Mouse (Mus musculus): ENCODE measurements around the gene Kdm2a. TPM values are rescaled to one million over a fixed set of nuclear protein-coding genes. Genes with fewer than 3 reads are reported as not detected.

Kdm2a gene
- polyA plus RNA-seq, 1 experiment, result 20.3 TPM

- Histone ChIP-seq H3K27me3 (ENCODE audit: control insufficient read depth, insufficient read depth, insufficient read length) (no peaks in the 10 kb centered on the region), H3K79me2 (ENCODE audit: control insufficient read depth, insufficient read depth) (peaks cover 34% of the 10 kb centered on the region), H3ac (ENCODE audit: control insufficient read depth, insufficient read length) (no peak overlapping the region), H3K4me3 (no peak overlapping the region), H3K36me3 (ENCODE audit: control insufficient read depth, insufficient read depth) (peaks cover 55% of the 10 kb centered on the region), H3K4me2 (ENCODE audit: low read depth) (no peak overlapping the region)
- no peak for TF ChIP-seq SRF (IDR thresholded peaks at IDR 0.05; ENCODE audit: control insufficient read depth, insufficient read length, low read depth)
- TF ChIP-seq TCF12 (IDR thresholded peaks at IDR 0.05; ENCODE audit: insufficient read depth, poor library complexity, severe bottlenecking), result no peak
- no peak for TF ChIP-seq REST (IDR thresholded peaks at IDR 0.05; ENCODE audit: insufficient read depth, insufficient read length)
- no peak for TF ChIP-seq POLR2AphosphoS2 (IDR thresholded peaks at IDR 0.05; ENCODE audit: insufficient read length, low read depth)
- no peak for TF ChIP-seq MYOD1 (IDR thresholded peaks at IDR 0.05; ENCODE audit: control insufficient read depth in 1 of 3, insufficient read length in 2 of 3, low read depth in 2 of 3)
- no peak for TF ChIP-seq USF1 (IDR thresholded peaks at IDR 0.05; ENCODE audit: low read depth)
- no peak for TF ChIP-seq TCF3 (IDR thresholded peaks at IDR 0.05; ENCODE audit: insufficient read length, low read depth)
- no peak for TF ChIP-seq MAX (IDR thresholded peaks at IDR 0.05; ENCODE audit: low read depth)
- TF ChIP-seq E2F4 (IDR thresholded peaks at IDR 0.05; ENCODE audit: insufficient read depth), result no peak
- no peak for TF ChIP-seq CEBPB (IDR thresholded peaks at IDR 0.05; ENCODE audit: insufficient read depth, poor library complexity, severe bottlenecking)
- no peak for TF ChIP-seq MYOG (IDR thresholded peaks at IDR 0.05; ENCODE audit: control insufficient read depth in 1 of 3, insufficient read depth in 1 of 3, insufficient read length in 2 of 3, low read depth in 2 of 3)
- no peak for TF ChIP-seq POLR2A (IDR thresholded peaks at IDR 0.05; ENCODE audit: insufficient read length, low read depth)
These were observed 69.3 kb downstream of the Kdm2a start for GRCm38 (mm10) chr19:4328737-4329304.

- H3K36me3 ChIP-seq (ENCODE audit: control insufficient read depth, insufficient read depth), result peaks cover 68% of the 10 kb centered on the region
- H3K4me2 ChIP-seq (ENCODE audit: low read depth), result no peak overlapping the region
- H3K79me2 ChIP-seq (ENCODE audit: control insufficient read depth, insufficient read depth), result peaks cover 19% of the 10 kb centered on the region
- H3K4me3 ChIP-seq, result no peak overlapping the region
- H3K27me3 ChIP-seq (ENCODE audit: control insufficient read depth, insufficient read depth, insufficient read length), result no peaks in the 10 kb centered on the region
- no peak overlapping the region for H3ac ChIP-seq (ENCODE audit: control insufficient read depth, insufficient read length)
- no peak for TF ChIP-seq TCF3 (IDR thresholded peaks at IDR 0.05; ENCODE audit: insufficient read length, low read depth)
- TF ChIP-seq MYOD1 (IDR thresholded peaks at IDR 0.05; ENCODE audit: control insufficient read depth in 1 of 3, insufficient read length in 2 of 3, low read depth in 2 of 3), result no peak
- TF ChIP-seq MYOG (IDR thresholded peaks at IDR 0.05; ENCODE audit: control insufficient read depth in 1 of 3, insufficient read depth in 1 of 3, insufficient read length in 2 of 3, low read depth in 2 of 3), result no peak
- no peak for TF ChIP-seq E2F4 (IDR thresholded peaks at IDR 0.05; ENCODE audit: insufficient read depth)
- no peak for TF ChIP-seq MAX (IDR thresholded peaks at IDR 0.05; ENCODE audit: low read depth)
- no peak for TF ChIP-seq POLR2AphosphoS2 (IDR thresholded peaks at IDR 0.05; ENCODE audit: insufficient read length, low read depth)
- no peak for TF ChIP-seq TCF12 (IDR thresholded peaks at IDR 0.05; ENCODE audit: insufficient read depth, poor library complexity, severe bottlenecking)
- TF ChIP-seq POLR2A (IDR thresholded peaks at IDR 0.05; ENCODE audit: insufficient read length, low read depth), result no peak
- TF ChIP-seq CEBPB (IDR thresholded peaks at IDR 0.05; ENCODE audit: insufficient read depth, poor library complexity, severe bottlenecking), result no peak
- TF ChIP-seq REST (IDR thresholded peaks at IDR 0.05; ENCODE audit: insufficient read depth, insufficient read length), result no peak
- no peak for TF ChIP-seq USF1 (IDR thresholded peaks at IDR 0.05; ENCODE audit: low read depth)
These were observed 71.2 kb downstream of the Kdm2a start for GRCm38 (mm10) chr19:4326881-4327280.

GRCm38 (mm10) chr19:4326106-4326505 lies 72.0 kb downstream of the Kdm2a start:
- TF ChIP-seq MYOD1 (IDR thresholded peaks at IDR 0.05; ENCODE audit: control insufficient read depth in 1 of 3, insufficient read length in 2 of 3, low read depth in 2 of 3) (no peak), MYOG (IDR thresholded peaks at IDR 0.05; ENCODE audit: control insufficient read depth in 1 of 3, insufficient read depth in 1 of 3, insufficient read length in 2 of 3, low read depth in 2 of 3) (no peak), POLR2A (IDR thresholded peaks at IDR 0.05; ENCODE audit: insufficient read length, low read depth) (no peak), TCF3 (IDR thresholded peaks at IDR 0.05; ENCODE audit: insufficient read length, low read depth) (no peak), REST (IDR thresholded peaks at IDR 0.05; ENCODE audit: insufficient read depth, insufficient read length) (no peak), MAX (IDR thresholded peaks at IDR 0.05; ENCODE audit: low read depth) (no peak), SRF (IDR thresholded peaks at IDR 0.05; ENCODE audit: control insufficient read depth, insufficient read length, low read depth) (no peak), E2F4 (IDR thresholded peaks at IDR 0.05; ENCODE audit: insufficient read depth) (no peak), TCF12 (IDR thresholded peaks at IDR 0.05; ENCODE audit: insufficient read depth, poor library complexity, severe bottlenecking) (no peak), CEBPB (IDR thresholded peaks at IDR 0.05; ENCODE audit: insufficient read depth, poor library complexity, severe bottlenecking) (no peak), USF1 (IDR thresholded peaks at IDR 0.05; ENCODE audit: low read depth) (no peak), POLR2AphosphoS2 (IDR thresholded peaks at IDR 0.05; ENCODE audit: insufficient read length, low read depth) (no peak)
- no peak overlapping the region for H3ac ChIP-seq (ENCODE audit: control insufficient read depth, insufficient read length)
- H3K79me2 ChIP-seq (ENCODE audit: control insufficient read depth, insufficient read depth), result peaks cover 11% of the 10 kb centered on the region
- no peak overlapping the region for H3K4me2 ChIP-seq (ENCODE audit: low read depth)
- H3K36me3 ChIP-seq (ENCODE audit: control insufficient read depth, insufficient read depth), result peaks cover 70% of the 10 kb centered on the region
- no peak overlapping the region for H3K4me3 ChIP-seq
- H3K27me3 ChIP-seq (ENCODE audit: control insufficient read depth, insufficient read depth, insufficient read length), result no peaks in the 10 kb centered on the region

- no peak overlapping the region for H3ac ChIP-seq (ENCODE audit: control insufficient read depth, insufficient read length)
- no peaks in the 10 kb centered on the region for H3K79me2 ChIP-seq (ENCODE audit: control insufficient read depth, insufficient read depth)
- peaks cover 69% of the 10 kb centered on the region for H3K36me3 ChIP-seq (ENCODE audit: control insufficient read depth, insufficient read depth)
- no peak overlapping the region for H3K4me2 ChIP-seq (ENCODE audit: low read depth)
- H3K27me3 ChIP-seq (ENCODE audit: control insufficient read depth, insufficient read depth, insufficient read length), result no peaks in the 10 kb centered on the region
- no peak for TF ChIP-seq REST (IDR thresholded peaks at IDR 0.05; ENCODE audit: insufficient read depth, insufficient read length)
- TF ChIP-seq MYOG (IDR thresholded peaks at IDR 0.05; ENCODE audit: control insufficient read depth in 1 of 3, insufficient read depth in 1 of 3, insufficient read length in 2 of 3, low read depth in 2 of 3), result no peak
- TF ChIP-seq TCF3 (IDR thresholded peaks at IDR 0.05; ENCODE audit: insufficient read length, low read depth), result no peak
- TF ChIP-seq MAX (IDR thresholded peaks at IDR 0.05; ENCODE audit: low read depth), result no peak
- TF ChIP-seq E2F4 (IDR thresholded peaks at IDR 0.05; ENCODE audit: insufficient read depth), result no peak
- no peak for TF ChIP-seq SRF (IDR thresholded peaks at IDR 0.05; ENCODE audit: control insufficient read depth, insufficient read length, low read depth)
- TF ChIP-seq MYOD1 (IDR thresholded peaks at IDR 0.05; ENCODE audit: control insufficient read depth in 1 of 3, insufficient read length in 2 of 3, low read depth in 2 of 3), result no peak
- TF ChIP-seq CEBPB (IDR thresholded peaks at IDR 0.05; ENCODE audit: insufficient read depth, poor library complexity, severe bottlenecking), result no peak
- TF ChIP-seq USF1 (IDR thresholded peaks at IDR 0.05; ENCODE audit: low read depth), result no peak
- no peak for TF ChIP-seq TCF12 (IDR thresholded peaks at IDR 0.05; ENCODE audit: insufficient read depth, poor library complexity, severe bottlenecking)
- TF ChIP-seq POLR2A (IDR thresholded peaks at IDR 0.05; ENCODE audit: insufficient read length, low read depth), result no peak
- no peak for TF ChIP-seq POLR2AphosphoS2 (IDR thresholded peaks at IDR 0.05; ENCODE audit: insufficient read length, low read depth)
- H3K4me3 ChIP-seq, result no peak overlapping the region
These were observed 76.0 kb downstream of the Kdm2a start for GRCm38 (mm10) chr19:4322134-4322533.

Measured in myocyte (in vitro differentiated cells).